Mouse (Mus musculus): ENCODE measurements at regions not wholly inside any gene's neighbourhood (a gene's known extent, or its start where the extent isn't known, plus 50 kb on each side); places are given as distances from the start of the nearest gene placed in this dataset.

- ATAC-seq (ENCODE audit: extremely low read depth, insufficient number of reproducible peaks, low FRiP score, poor library complexity, severe bottlenecking): no peak
These were observed 221.8 kb downstream of the Fam43a start for GRCm38 (mm10) chr16:30821191-30821910.

GRCm38 (mm10) chr16:30821911-30822578 lies 222.5 kb downstream of the Fam43a start:
- ATAC-seq (ENCODE audit: extremely low read depth, insufficient number of reproducible peaks, low FRiP score, poor library complexity, severe bottlenecking): no peak

GRCm38 (mm10) chr16:30826128-30826527 lies 226.6 kb downstream of the Fam43a start:
- ATAC-seq (ENCODE audit: extremely low read depth, insufficient number of reproducible peaks, low FRiP score, poor library complexity, severe bottlenecking): no peak

- no peak for ATAC-seq (ENCODE audit: extremely low read depth, insufficient number of reproducible peaks, low FRiP score, poor library complexity, severe bottlenecking)
These were observed 228.5 kb downstream of the Fam43a start for GRCm38 (mm10) chr16:30827901-30828608.

GRCm38 (mm10) chr16:30834561-30834960 lies 235.0 kb downstream of the Fam43a start:
- no peak for ATAC-seq (ENCODE audit: extremely low read depth, insufficient number of reproducible peaks, low FRiP score, poor library complexity, severe bottlenecking)

- no peak for ATAC-seq (ENCODE audit: extremely low read depth, insufficient number of reproducible peaks, low FRiP score, poor library complexity, severe bottlenecking)
These were observed 236.2 kb downstream of the Fam43a start for GRCm38 (mm10) chr16:30835678-30836077.

- no peak for ATAC-seq (ENCODE audit: extremely low read depth, insufficient number of reproducible peaks, low FRiP score, poor library complexity, severe bottlenecking)
These were observed 238.4 kb downstream of the Xxylt1 start for GRCm38 (mm10) chr16:30842831-30843230.

- no peak for ATAC-seq (ENCODE audit: extremely low read depth, insufficient number of reproducible peaks, low FRiP score, poor library complexity, severe bottlenecking)
These were observed 228.6 kb downstream of the Xxylt1 start for GRCm38 (mm10) chr16:30852595-30852994.

GRCm38 (mm10) chr16:30854716-30855115 lies 226.5 kb downstream of the Xxylt1 start:
- no peak for ATAC-seq (ENCODE audit: extremely low read depth, insufficient number of reproducible peaks, low FRiP score, poor library complexity, severe bottlenecking)

- no peak for ATAC-seq (ENCODE audit: extremely low read depth, insufficient number of reproducible peaks, low FRiP score, poor library complexity, severe bottlenecking)
These were observed 223.6 kb downstream of the Xxylt1 start for GRCm38 (mm10) chr16:30857656-30858055.

- no peak for ATAC-seq (ENCODE audit: extremely low read depth, insufficient number of reproducible peaks, low FRiP score, poor library complexity, severe bottlenecking)
These were observed 211.9 kb downstream of the Xxylt1 start for GRCm38 (mm10) chr16:30869136-30869909.

- no peak for ATAC-seq (ENCODE audit: extremely low read depth, insufficient number of reproducible peaks, low FRiP score, poor library complexity, severe bottlenecking)
These were observed 211.1 kb downstream of the Xxylt1 start for GRCm38 (mm10) chr16:30870110-30870509.

GRCm38 (mm10) chr16:30870676-30871075 lies 210.6 kb downstream of the Xxylt1 start:
- no peak for ATAC-seq (ENCODE audit: extremely low read depth, insufficient number of reproducible peaks, low FRiP score, poor library complexity, severe bottlenecking)

- no peak for ATAC-seq (ENCODE audit: extremely low read depth, insufficient number of reproducible peaks, low FRiP score, poor library complexity, severe bottlenecking)
These were observed 209.1 kb downstream of the Xxylt1 start for GRCm38 (mm10) chr16:30872147-30872546.

GRCm38 (mm10) chr16:30873493-30874211 lies 207.6 kb downstream of the Xxylt1 start:
- ATAC-seq (ENCODE audit: extremely low read depth, insufficient number of reproducible peaks, low FRiP score, poor library complexity, severe bottlenecking): no peak

GRCm38 (mm10) chr16:30875235-30875829 lies 205.9 kb downstream of the Xxylt1 start:
- no peak for ATAC-seq (ENCODE audit: extremely low read depth, insufficient number of reproducible peaks, low FRiP score, poor library complexity, severe bottlenecking)

- no peak for ATAC-seq (ENCODE audit: extremely low read depth, insufficient number of reproducible peaks, low FRiP score, poor library complexity, severe bottlenecking)
These were observed 202.4 kb downstream of the Xxylt1 start for GRCm38 (mm10) chr16:30878821-30879220.

- ATAC-seq (ENCODE audit: extremely low read depth, insufficient number of reproducible peaks, low FRiP score, poor library complexity, severe bottlenecking): no peak
These were observed 201.4 kb downstream of the Xxylt1 start for GRCm38 (mm10) chr16:30879878-30880277.
